In the genomic region with DNA sequence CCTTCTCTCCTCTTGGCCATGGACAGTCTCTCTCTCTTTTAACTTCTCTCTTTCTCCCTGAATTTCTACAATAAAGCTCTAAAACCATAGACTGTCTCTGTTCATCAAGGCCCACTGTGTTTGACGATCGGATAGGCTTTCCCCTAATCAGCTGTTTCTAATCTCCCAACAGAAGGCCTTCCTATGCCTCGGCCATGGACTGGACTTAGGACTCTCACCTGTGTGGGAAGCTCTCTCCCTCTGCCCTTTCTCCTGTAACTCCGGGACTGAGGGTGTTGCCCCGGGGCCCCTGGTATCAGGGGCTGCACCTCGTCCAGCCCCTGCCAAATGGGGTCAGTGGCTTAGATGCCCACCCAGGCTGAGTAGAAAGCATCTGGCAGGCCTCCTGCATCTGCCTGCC, we compare ENCODE assay signal across 19 mouse cellular contexts.
"Had no signal": no experiment of that assay in that cellular context is flagged by ENCODE, and none has a peak within 500 bp of the region (broad histone marks: within the 10 kb centered on the region; RNA-seq: fewer than 3 reads in every experiment).

No protein-coding gene starts in this region.

- H3K4me3 ChIP-seq: limb, embryonic 12.5 days; limb, embryonic 15.5 days; myocyte; neural tube, embryonic 13.5 days; stomach, embryonic 15.5 days had no signal

- ATAC-seq: liver, postnatal 0 days; lung, postnatal 0 days; midbrain, embryonic 16.5 days had no signal

- H3K4me2 ChIP-seq: limb, embryonic 12.5 days; limb, embryonic 15.5 days; liver, embryonic 11.5 days; lung, embryonic 14.5 days; neural tube, embryonic 13.5 days; stomach, embryonic 15.5 days had no signal

- DNase-seq: kidney, postnatal 10 days; kidney, postnatal 4 days; left cerebral cortex, postnatal 4 days; liver, postnatal 0 days; lung, embryonic 14.5 days; retina, postnatal 1 day; right cerebral cortex, postnatal 25 days; spleen, adult 18-20 months; thymus, postnatal 25 days had no signal

- H3K36me3 ChIP-seq: limb, embryonic 12.5 days; limb, embryonic 15.5 days; neural tube, embryonic 13.5 days; stomach, embryonic 15.5 days had no signal

- H3K27me3 ChIP-seq: limb, embryonic 12.5 days; limb, embryonic 15.5 days; neural tube, embryonic 13.5 days; stomach, embryonic 15.5 days had no signal

- H3K27ac ChIP-seq: limb, embryonic 12.5 days; limb, embryonic 15.5 days; liver, embryonic 14.5 days; macrophage; neural tube, embryonic 13.5 days; stomach, embryonic 15.5 days had no signal

- H3K9me3 ChIP-seq: limb, embryonic 12.5 days; limb, embryonic 15.5 days; neural tube, embryonic 13.5 days; stomach, embryonic 15.5 days had no signal

- H3K9ac ChIP-seq: limb, embryonic 12.5 days; limb, embryonic 15.5 days; liver, embryonic 14.5 days; liver, postnatal 0 days; lung, embryonic 14.5 days; neural tube, embryonic 13.5 days; stomach, embryonic 15.5 days had no signal

- H3K4me1 ChIP-seq: limb, embryonic 12.5 days; limb, embryonic 15.5 days; neural tube, embryonic 13.5 days; stomach, embryonic 15.5 days had no signal
